Mouse (Mus musculus): ENCODE results near the gene Hadh.

- TF ChIP-seq POLR2A (IDR thresholded peaks at IDR 0.05; ENCODE audit: control insufficient read depth in 1 of 2, insufficient read depth in 1 of 2, low read depth in 1 of 2, low read length in 2 of 2, poor library complexity in 1 of 2) (no peak), UBTF (IDR thresholded peaks at IDR 0.05; ENCODE audit: borderline replicate concordance, insufficient read depth, low read depth, low read length) (no peak), ZKSCAN1 (IDR thresholded peaks at IDR 0.05; ENCODE audit: low read depth, low read length) (no peak), EP300 (IDR thresholded peaks at IDR 0.05; ENCODE audit: low read depth in 1 of 2, low read length in 2 of 2) (no peak), HCFC1 (IDR thresholded peaks at IDR 0.05; ENCODE audit: low read depth, low read length) (no peak), CTCF (IDR thresholded peaks at IDR 0.05 in 2 of 3, conservative IDR thresholded peaks at IDR 0.05 in 1 of 3; ENCODE audit: control insufficient read depth in 1 of 3, insufficient read depth in 1 of 3, low read depth in 2 of 3, low read length in 3 of 3, poor library complexity in 1 of 3, severe bottlenecking in 1 of 3) (no peak), CHD2 (IDR thresholded peaks at IDR 0.05; ENCODE audit: low read length) (no peak), GATA1 (IDR thresholded peaks at IDR 0.05; ENCODE audit: low read depth, low read length) (no peak), BHLHE40 (IDR thresholded peaks at IDR 0.05; ENCODE audit: borderline replicate concordance, low read depth, low read length) (no peak)
Measured at GRCm38 (mm10) chr3:131260418-131260817, 11.5 kb downstream of the Hadh start.

Measured in MEL (cell line).